Mouse (Mus musculus) neural tube, embryonic 10.5 days (tissue): ENCODE results near the gene Epdr1.
"Not testable (repeated sequence)": the region's sequence is repeated elsewhere in the genome, so short reads cannot be mapped to it uniquely, and the experiment has no call there.

Source experiments
- DNase-seq: peaks from one replicate; pipeline ENCODE4 v3.0.0-alpha.2; 2017; ENCODE audit warnings: low spot score; ENCODE audit errors: extremely low spot score

Epdr1 gene

DNA sequence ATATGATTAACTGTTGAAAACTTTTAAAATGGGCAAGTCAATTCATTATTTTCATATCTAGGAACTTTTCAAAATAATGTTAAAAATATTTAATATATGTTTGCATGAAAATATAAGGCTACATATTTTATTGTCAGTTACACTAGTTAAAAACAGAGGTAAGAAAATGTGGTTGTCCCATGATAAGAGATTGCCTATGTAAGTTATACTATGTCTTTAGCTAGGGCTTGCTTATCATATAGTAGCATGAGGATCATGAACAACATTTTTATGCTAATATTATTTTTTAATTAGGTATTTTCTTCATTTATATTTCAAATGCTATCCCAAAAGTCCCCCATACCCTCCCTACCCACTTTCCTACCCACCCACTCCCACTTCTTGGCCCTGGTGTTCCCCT, 14.8 kb downstream of the Epdr1 start:
- no peak for DNase-seq

GRCm38 (mm10) chr13:19603719-19604118, 16.0 kb downstream of the Epdr1 start:
- no peak for DNase-seq

- DNase-seq = no peak
These were observed 17.2 kb downstream of the Epdr1 start for GRCm38 (mm10) chr13:19602531-19602930.

GRCm38 (mm10) chr13:19599242-19599641, 20.5 kb downstream of the Epdr1 start:
- no peak for DNase-seq

DNA sequence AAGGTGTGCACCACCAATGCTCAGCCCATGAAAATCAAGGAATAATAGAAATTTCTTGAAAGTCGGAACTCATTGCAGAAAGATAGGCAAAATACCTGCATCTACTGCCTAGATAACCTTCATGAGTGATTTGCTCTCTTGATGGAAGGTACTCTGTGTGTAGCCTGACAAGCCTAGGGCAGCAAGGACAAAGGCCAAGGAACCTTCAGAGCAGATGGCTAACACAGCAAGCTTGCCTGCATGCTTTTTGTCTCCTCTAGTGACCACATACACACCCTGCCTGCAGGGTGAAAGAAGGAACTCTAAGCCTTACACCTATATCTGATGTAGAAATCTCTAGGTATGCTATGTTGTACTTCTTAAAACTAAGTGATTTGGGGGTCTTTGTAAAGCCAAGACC, 24.6 kb downstream of the Epdr1 start:
- no peak for DNase-seq

- DNase-seq = no peak
These were observed 28.5 kb downstream of the Epdr1 start for GRCm38 (mm10) chr13:19590996-19591759.

DNA sequence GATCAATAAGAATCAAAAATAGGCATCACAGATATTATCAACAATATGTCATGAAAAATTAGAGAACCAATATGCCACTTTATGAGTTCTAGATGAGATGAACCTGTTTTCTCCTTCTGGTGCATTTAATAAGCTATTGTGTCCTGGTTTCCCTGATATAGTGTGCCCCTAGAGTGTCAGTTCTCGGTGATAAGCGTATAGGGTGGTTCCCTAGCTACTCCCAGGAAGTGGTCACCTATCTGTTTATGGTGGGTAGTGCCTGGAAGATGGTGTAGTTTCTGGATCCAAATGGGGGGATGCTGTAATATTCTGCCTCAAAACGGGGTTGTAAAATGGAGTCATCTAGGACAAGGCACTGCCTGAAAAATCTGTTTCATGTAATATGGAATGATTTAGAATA, 43.8 kb downstream of the Epdr1 start:
- no peak for DNase-seq

GRCm38 (mm10) chr13:19574723-19575122, 45.0 kb downstream of the Epdr1 start:
- DNase-seq = not testable (repeated sequence)

DNA sequence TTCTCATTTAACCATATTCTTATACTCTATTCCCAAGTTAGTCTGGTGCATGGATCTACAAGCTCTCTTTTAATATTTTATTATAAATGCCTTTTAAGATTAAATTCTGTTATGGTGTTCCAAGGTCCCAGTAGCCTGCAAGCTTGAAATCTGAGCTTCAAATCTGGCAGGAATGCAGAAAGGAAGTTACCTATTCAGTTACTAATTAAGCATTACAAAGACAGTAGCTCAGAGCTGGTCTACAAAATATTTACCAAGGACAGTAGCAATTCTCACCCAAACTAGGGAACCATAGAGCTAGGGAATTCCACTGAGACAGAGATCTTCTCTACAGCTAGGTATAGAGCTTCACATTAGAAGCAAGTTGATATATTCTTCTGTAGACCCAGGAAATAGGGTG, 49.6 kb downstream of the Epdr1 start:
- DNase-seq = not testable (repeated sequence)

DNA sequence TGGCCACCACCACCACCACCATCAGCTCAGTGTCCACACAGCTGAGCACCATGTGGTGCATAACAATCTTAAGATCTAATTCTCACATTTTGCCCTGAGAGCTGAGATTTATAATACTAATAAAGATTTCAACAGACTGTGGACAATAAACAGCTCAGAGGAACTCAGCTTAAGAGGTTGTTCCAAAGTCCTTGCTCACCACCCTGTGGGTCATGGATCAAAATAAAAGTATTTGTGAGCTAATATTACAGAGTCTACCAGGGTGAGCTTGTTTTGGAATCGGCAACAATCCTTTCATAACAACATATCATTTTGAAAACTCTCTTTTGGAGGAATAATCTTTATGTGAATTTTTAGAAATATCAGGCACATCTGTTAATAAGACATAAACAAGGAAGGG, 57.2 kb downstream of the Epdr1 start:
- no peak for DNase-seq

- no peak for DNase-seq
These were observed 64.3 kb downstream of the Epdr1 start for GRCm38 (mm10) chr13:19555391-19555790.
